Mouse (Mus musculus) induced T-regulatory cell, adult 2 months (primary cell): ENCODE data around the gene Slc27a2.

Source experiments
- DNase-seq: peaks from one replicate; pipeline ENCODE4 v3.0.0-alpha.2; 2012; ENCODE audit warnings: low read depth

Slc27a2 gene

GRCm38 (mm10) chr2:126553291-126553639 lies 1.1 kb downstream of the Slc27a2 start:
- DNase-seq = no peak

- DNase-seq = no peak
These were observed 3.3 kb downstream of the Slc27a2 start for GRCm38 (mm10) chr2:126555533-126555932.

- DNase-seq = no peak
These were observed 7.9 kb downstream of the Slc27a2 start for GRCm38 (mm10) chr2:126560094-126560493.

DNA sequence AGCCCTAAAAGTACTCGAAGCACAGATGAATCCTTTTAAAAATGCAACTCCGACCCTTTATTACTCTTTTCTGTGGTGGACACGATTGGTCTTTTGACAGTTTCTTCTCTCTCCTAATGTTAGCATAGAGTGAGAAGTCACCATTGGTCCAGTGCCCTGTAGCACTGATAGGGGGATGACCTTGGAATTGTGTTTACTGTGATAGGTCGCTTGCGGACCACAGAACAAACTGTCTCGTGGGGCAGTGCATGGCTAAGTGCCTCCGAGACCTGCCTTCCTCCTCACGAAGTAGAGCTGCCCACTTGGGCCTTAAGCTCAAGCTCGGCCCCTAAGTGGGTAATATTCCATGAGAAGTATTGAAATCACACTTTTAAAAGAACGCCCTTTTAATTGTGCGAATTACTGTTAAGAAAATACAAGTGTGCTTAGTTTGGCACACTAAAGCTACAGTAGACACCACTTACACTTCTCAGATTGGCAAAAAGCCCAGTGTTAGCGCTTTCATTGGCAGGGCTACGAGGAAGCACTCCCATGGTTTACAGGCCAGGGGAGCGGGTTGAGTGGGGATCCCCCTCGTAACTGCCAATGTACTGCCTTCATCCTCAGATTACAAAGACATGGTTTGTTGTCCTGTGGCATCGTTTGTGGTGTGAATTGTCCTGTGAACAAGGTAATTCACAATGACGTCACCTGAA lies 11.4 kb downstream of the Slc27a2 start:
- DNase-seq = no peak

DNA sequence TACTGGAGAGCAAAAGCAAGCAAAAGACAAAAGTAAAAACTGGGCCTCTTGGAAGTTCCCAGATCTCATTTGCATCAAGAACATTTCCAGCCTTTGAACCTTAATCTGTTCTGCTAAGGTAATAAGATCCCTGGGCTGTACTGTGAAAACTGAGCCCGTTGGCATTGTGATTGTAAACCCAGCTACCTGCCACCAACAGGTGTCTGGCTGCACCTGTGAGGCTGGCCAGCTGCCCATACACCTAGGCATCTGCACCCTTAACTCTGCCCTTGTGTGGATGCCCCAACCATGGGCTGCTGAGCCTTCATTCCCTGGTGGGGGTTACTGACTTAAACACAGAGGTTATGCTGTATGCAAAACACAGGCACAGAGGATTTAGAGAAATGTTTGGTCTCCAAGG lies 20.0 kb downstream of the Slc27a2 start:
- DNase-seq = no peak

GRCm38 (mm10) chr2:126572747-126573146 lies 20.5 kb downstream of the Slc27a2 start:
- DNase-seq = no peak

DNA sequence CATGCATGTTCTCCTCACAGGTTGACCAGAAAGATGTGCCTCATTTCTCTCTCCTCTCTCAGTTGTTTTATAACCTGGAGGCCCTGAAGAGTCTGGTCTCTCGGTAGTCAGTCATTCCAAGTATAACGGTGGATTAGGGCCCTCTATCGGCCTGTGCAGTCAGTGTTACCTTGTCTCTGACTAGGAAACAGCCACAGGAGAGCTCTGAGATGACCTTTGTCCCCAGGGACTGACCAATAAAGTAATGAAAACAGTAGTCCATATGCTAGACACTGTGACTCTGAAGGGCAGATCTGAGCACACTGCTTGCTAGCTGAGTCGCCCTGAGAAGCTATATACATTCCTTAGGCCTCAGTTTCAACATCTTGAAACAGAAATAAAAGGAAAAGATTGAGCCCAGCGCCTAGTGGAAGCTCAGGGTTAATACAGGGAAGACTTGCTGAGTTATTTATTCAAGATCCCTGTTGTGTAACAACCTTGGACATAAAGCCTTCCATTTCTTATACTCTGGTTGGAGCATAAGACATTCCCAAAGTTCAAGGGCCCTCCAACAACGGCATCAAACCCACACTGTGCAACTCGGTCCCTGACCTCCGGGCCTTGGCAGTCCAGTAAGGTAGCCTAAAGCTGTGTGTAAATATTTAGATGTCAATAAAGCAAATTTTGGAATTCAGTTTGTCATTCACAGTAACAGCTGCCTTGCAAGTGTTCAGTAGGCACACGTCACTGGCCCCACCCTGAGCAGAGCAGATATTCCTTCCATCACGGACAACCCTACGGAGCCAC lies 23.4 kb downstream of the Slc27a2 start:
- no peak for DNase-seq

DNA sequence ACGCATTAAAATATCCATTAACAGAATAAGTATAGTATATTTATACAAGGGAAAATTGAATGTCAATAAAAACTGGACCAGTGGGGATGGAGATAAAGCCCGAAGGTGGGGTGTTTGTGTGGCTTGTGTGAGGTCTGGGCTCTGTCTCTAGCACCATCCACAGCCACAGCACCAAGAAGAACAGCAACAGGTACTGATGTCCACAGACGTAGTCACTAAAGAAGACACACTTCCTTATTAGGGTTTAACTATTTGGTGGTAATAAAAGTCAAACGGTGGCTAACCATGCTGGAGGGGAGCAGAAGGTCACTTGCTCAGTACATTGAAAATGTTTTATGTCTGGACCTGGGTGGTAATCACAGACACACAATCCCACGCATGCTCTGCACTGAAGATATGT lies 25.2 kb downstream of the Slc27a2 start:
- no peak for DNase-seq

- DNase-seq = no peak
These were observed 27.1 kb downstream of the Slc27a2 start for GRCm38 (mm10) chr2:126579282-126579681.

- DNase-seq = no peak
These were observed 31.8 kb downstream of the Slc27a2 start for GRCm38 (mm10) chr2:126583960-126584359.

- no peak for DNase-seq
These were observed 32.6 kb downstream of the Slc27a2 start for GRCm38 (mm10) chr2:126584621-126585369.

- no peak for DNase-seq
These were observed 35.3 kb downstream of the Slc27a2 start for GRCm38 (mm10) chr2:126587468-126587867.

DNA sequence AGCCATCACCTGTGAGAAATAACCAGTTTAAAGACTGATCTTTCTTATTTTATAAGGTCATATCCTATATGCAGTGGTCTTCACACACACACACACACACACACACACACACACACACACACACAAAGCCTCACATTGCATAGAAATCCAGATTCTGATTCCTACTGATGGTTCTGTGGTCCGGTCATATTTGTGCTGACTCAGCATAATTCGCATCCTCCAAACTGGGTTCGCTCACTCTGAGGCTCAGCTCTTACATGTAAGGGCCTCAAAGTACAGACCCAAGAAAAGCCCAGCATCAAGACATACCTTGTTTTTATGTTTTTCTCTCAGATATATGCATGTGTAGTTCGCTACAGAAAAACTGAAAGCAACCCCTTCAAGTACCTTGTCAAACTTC lies 39.1 kb downstream of the Slc27a2 start:
- no peak for DNase-seq

DNA sequence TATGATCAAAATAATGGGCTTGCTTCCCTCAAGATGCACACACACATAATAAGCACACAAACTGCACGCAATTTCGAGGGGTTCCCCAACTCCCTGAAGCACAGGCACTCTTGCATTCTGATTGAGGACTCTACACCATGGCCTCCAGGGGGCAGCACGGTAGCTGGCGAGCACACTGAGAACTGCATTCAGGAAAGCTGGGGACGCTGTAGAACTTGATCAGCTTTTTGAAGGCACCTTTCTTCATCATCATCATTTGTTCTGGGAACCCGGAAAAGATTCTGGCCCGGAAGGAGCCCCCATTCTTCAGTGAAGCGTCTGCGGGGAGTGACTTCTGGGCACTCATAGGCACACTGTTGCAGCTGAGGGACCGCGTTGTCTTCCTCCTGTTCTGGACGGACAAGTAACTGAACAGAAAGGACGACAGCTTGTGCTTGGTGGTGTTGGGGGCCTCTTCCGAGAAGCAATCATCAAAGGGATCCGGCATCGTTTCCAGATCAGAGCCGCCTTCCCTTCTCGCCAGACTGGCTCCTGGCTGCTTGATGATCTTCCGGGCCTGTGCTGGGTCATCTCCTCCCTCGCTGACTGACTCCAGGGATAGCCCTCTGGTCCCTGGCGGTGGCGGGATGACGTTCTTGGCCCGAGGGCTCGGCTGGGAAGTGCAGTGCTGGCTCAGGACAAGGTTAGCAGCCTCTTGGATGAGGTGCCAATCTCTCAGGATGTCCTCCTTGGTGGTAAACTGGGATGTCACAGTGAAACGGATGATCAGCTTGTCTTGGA lies 41.8 kb downstream of the Slc27a2 start:
- DNase-seq = peak; percentile 90

DNA sequence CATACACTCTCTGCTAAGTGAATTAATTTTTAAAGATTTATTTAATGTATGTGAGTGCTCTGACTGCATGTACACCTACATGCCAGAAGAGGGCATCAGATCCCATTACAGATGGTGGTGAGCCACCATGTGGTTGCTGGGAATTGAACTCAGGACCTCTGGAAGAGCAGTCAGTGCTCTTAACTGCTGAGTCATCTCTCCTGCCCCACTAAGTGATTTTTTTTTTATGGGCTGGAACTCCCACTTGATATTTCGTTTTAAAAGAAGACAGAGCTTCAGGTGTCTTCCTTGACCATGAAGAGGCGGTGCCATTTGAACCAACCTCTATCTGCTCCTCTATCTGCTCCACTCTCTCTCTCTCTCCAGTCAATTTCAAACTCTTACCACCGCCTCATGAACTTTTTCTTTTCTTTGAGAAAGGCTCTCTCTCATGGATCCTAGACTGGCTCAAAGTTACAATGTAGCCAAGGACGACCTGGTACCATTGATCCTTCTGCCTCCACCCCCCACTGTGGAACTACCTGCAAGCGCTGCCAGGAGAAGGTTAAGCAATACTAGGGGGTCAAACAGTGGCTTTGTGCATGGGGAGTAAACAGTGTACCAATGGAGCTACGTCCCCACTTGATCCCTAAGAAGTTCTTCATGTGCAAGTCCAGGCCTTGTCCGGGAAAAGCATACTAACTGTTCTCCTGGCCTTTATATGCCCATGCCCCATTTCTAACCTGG lies 44.3 kb downstream of the Slc27a2 start:
- DNase-seq = peak; percentile 27

GRCm38 (mm10) chr2:126597279-126598241 lies 45.4 kb downstream of the Slc27a2 start:
- DNase-seq = peak; percentile 85

DNA sequence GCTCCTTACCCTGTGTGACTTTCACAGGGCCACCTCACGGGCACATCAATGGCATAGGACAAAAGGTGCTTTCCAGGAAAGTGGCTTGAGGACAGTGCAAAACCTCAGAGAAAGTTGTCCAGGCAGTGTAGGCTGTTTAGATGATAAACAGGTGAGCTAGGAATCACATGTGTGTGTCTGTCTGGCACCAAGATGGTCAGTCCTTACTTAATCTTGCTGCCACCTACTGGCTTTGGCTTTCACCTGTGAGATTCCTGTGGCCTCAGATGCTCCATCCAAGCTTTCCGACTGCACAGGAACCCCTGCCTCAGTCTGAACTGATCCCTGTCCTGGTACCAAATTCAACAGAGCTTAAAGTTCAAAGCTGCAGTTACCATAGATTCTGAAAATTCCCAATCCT lies 46.2 kb downstream of the Slc27a2 start:
- no peak for DNase-seq

DNA sequence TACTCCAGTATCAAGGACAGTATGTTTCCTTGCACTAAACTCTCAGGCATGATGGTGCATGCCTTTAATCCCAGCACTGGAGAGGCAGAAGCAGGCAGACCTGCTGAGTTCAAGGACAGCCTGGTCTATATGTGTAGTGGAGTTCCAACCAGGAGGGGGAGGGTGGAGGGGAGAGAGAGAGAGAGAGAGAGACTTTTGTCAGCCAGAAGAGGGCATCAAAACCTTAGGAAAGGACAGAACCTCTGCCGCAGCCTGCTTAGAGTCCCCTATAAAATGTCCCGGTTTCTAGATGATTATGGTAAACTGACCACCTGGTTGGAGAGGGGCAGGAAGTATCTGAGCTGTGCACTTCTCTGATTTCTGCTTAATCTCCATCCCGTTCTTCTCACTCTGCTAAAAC lies 46.8 kb downstream of the Slc27a2 start:
- DNase-seq = peak; percentile 69

DNA sequence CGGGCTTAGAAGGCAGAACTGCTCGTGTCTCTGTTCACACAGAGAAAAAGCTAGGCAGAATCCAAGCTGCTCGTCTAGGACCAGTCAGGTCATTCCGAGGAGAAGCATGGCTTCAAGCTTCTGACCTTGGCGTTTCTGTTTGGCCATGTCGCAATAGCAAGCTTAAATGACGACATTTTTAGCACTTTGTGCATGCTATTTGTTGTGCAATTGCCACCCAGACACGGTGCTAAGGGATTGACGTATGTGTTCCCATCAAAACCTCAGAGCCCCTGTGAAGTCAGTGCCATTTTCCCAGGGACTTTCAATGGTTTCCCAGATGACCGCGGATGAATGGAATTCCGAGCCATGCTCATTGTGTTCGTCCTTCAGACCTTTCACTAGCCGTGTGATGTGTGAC lies 48.3 kb downstream of the Slc27a2 start:
- no peak for DNase-seq

GRCm38 (mm10) chr2:126601918-126602600 lies 49.9 kb downstream of the Slc27a2 start:
- DNase-seq = peak; percentile 42
